Mouse (Mus musculus) midbrain, embryonic 14.5 days (tissue): ENCODE data around the gene Stat2. TPM values are rescaled to one million over a fixed set of nuclear protein-coding genes. Genes with fewer than 3 reads are reported as not detected.

Source experiments
- ATAC-seq: fragments of 200-750 bp; cut with Nextera tagmentation; 2 replicates; pipeline ENCODE4 v1.8.0; 2017; ENCODE audit warnings: moderate number of reproducible peaks, moderate library complexity; ENCODE audit not compliant: low FRiP score, low TSS enrichment
- DNase-seq: peaks from one replicate; pipeline ENCODE4 v3.0.0-alpha.2; 2015
- H3K27ac ChIP-seq: fragments of 300-500 bp; sonication (generic); replicated peaks from 2 replicates; pipeline ENCODE4 v1.5.1; 2014; ENCODE audit warnings: mild to moderate bottlenecking, low read depth, low read length, moderate library complexity
- H3K27me3 ChIP-seq: fragments of 300-500 bp; sonication (generic); 2 replicates; pipeline ENCODE4 v1.6.1; 2014; ENCODE audit warnings: low read length, control low read depth, mixed read lengths; ENCODE audit not compliant: control insufficient read depth, insufficient read depth
- H3K36me3 ChIP-seq: fragments of 300-500 bp; sonication (generic); 2 replicates; pipeline ENCODE4 v1.6.1; 2014; ENCODE audit warnings: low read length, control low read depth; ENCODE audit not compliant: control insufficient read depth, insufficient read depth
- H3K4me1 ChIP-seq: fragments of 300-500 bp; sonication (generic); 2 replicates; pipeline ENCODE4 v1.6.1; 2014; ENCODE audit warnings: mild to moderate bottlenecking, antibody characterized with exemption, low read length, control low read depth; ENCODE audit not compliant: control insufficient read depth, insufficient read depth
- H3K4me2 ChIP-seq: fragments of 300-500 bp; sonication (generic); 2 replicates; pipeline ENCODE4 v1.6.1; 2014; ENCODE audit warnings: mild to moderate bottlenecking, low read length, moderate library complexity
- H3K4me3 ChIP-seq: fragments of 300-500 bp; sonication (generic); replicated peaks from 2 replicates; pipeline ENCODE4 v1.5.1; 2014; ENCODE audit warnings: low read depth, low read length
- H3K9ac ChIP-seq: fragments of 300-500 bp; sonication (generic); replicated peaks from 2 replicates; pipeline ENCODE4 v1.6.1; 2014; ENCODE audit warnings: mild to moderate bottlenecking, low read length, moderate library complexity
- H3K9me3 ChIP-seq: fragments of 300-500 bp; sonication (generic); 2 replicates; pipeline ENCODE4 v1.6.1; 2016; ENCODE audit warnings: low read length, control low read depth, mixed read lengths; ENCODE audit not compliant: control insufficient read depth
- WGBS: fragments of 180-500 bp; shearing (Covaris S2); extraction: QIAGEN DNeasy Blood & Tissue Kit; methylation state at CpG from one replicate; pipeline ENCODE4 v1.1.7; 2014; 5-methylcytosine and 5-hydroxymethylcytosine counted together
- polyA plus RNA-seq: library from polyadenylated mRNA; unstranded; fragments of >200 nt; fragmentation: Nextera tagmentation; extraction: Ambion mirVana; gene quantifications from 2 replicates; pipeline ENCODE4 v1.2.1, GENCODE M21; 2014

Stat2 gene
- polyA plus RNA-seq, result 12.2 and 23.0 TPM in 2 replicates

DNA sequence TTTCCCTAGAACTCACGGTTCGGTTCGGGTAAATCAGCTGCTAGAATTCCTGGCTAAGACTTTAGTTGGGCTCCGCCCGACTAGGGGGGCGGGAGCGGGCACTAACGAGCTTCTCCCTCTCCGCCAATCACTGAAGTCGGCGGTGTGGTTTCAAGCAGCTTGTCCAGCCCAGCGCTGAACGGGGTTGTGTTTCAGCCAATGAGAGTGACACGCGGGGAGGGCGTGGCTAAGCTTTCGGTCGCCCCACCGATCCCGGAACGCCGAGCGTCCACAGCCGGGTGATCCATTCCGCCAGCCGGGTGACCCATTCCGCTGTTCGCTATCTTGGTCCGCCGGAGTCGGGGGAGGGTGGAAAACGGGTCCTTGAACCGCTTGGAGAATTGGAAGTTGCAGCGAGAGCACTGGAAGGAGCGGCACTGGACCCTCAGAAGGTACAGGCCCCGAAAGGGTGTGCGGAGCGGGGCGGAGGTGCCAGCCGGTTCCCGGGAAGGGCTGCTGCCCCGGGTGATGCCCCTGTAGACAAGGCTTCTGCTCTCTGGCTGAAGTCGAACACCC is at the start of gene Stat2:
TSS of gene Stat2 (plus strand) at position 273 of the 555 bp plus-strand sequence.
- H3K36me3 ChIP-seq, result no peaks in the 10 kb centered on the region
- ATAC-seq (peak; percentile 99), DNase-seq (peak; percentile 97)
- no peaks in the 10 kb centered on the region for H3K27me3 ChIP-seq
- no peaks in the 10 kb centered on the region for H3K4me1 ChIP-seq
- H3K9ac ChIP-seq, result peak within 1 kb of the TSS; percentile 57
- H3K4me3 ChIP-seq, result peak within 1 kb of the TSS; percentile 55
- H3K27ac ChIP-seq, result peak within 1 kb of the TSS; percentile 83
- whole genome bisulfite sequencing, result under 1% methylated on average over 43 of the region's 43 CpGs
- no peaks in the 10 kb centered on the region for H3K9me3 ChIP-seq
- peak within 1 kb of the TSS; percentile 67 for H3K4me2 ChIP-seq

- Histone ChIP-seq H3K27ac (no peak overlapping the region), H3K9me3 (no peaks in the 10 kb centered on the region), H3K27me3 (no peaks in the 10 kb centered on the region), H3K36me3 (no peaks in the 10 kb centered on the region), H3K4me3 (no peak overlapping the region), H3K4me1 (no peaks in the 10 kb centered on the region), H3K4me2 (no peak overlapping the region), H3K9ac (no peak overlapping the region)
- DNase-seq (no peak), ATAC-seq (no peak)
- 67% methylated on average over 16 of the region's 16 CpGs for WGBS
Measured at GRCm38 (mm10) chr10:128221533-128222286, 48.6 kb upstream of the Stat2 start.

DNA sequence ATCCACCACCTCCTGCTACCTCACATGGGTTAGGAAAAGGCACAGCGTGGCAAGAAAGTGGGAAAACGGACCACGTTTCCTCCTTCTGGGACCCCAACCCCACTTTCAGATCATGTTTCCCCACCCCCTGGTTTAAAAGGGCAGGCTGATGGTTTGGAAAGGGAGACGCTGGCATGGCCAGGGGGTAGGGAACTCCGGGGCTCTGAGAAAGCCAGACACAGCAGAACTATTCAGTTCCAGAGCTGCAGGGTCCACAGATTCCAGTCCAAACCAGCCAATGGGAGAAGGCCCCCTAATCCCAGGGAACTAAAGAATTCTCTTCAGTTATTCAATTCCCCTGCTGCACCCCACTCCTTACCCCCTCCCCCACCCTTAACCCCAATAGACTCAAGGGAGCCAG is 45.3 kb upstream of the Stat2 start:
- H3K9me3 ChIP-seq, result no peaks in the 10 kb centered on the region
- H3K36me3 ChIP-seq, result no peaks in the 10 kb centered on the region
- no peaks in the 10 kb centered on the region for H3K27me3 ChIP-seq
- H3K4me3 ChIP-seq, result no peak overlapping the region
- WGBS, result 39% methylated on average over 5 of the region's 5 CpGs
- no peak overlapping the region for H3K27ac ChIP-seq
- H3K9ac ChIP-seq, result no peak overlapping the region; the same call in 1 of the 2 replicates
- DNase-seq (no peak), ATAC-seq (no peak)
- H3K4me1 ChIP-seq, result no peaks in the 10 kb centered on the region
- H3K4me2 ChIP-seq, result no peak overlapping the region

- WGBS, result 31% methylated on average over 4 of the region's 4 CpGs
- Histone ChIP-seq H3K36me3 (no peaks in the 10 kb centered on the region), H3K27ac (no peak within 1 kb of the TSS), H3K9me3 (no peaks in the 10 kb centered on the region), H3K4me1 (no peaks in the 10 kb centered on the region), H3K4me3 (no peak within 1 kb of the TSS), H3K4me2 (no peak within 1 kb of the TSS), H3K9ac (no peak within 1 kb of the TSS; the same call in 1 of the 2 replicates), H3K27me3 (no peaks in the 10 kb centered on the region)
- ATAC-seq (no peak), DNase-seq (no peak)
Measured at GRCm38 (mm10) chr10:128225538-128225937, 44.8 kb upstream of the Stat2 start, which contains the start of gene Mip. Gene Mip, plus strand, starts transcription at chr10:128225838.

GRCm38 (mm10) chr10:128227592-128227991 is 42.8 kb upstream of the Stat2 start:
- no peak overlapping the region for H3K4me2 ChIP-seq
- no peaks in the 10 kb centered on the region for H3K36me3 ChIP-seq
- DNase-seq (no peak), ATAC-seq (no peak)
- H3K27ac ChIP-seq, result no peak overlapping the region
- no peaks in the 10 kb centered on the region for H3K27me3 ChIP-seq
- no peaks in the 10 kb centered on the region for H3K9me3 ChIP-seq
- no peaks in the 10 kb centered on the region for H3K4me1 ChIP-seq
- no peak overlapping the region for H3K4me3 ChIP-seq
- no peak overlapping the region for H3K9ac ChIP-seq
- 89% methylated on average over 9 of the region's 9 CpGs for WGBS

DNA sequence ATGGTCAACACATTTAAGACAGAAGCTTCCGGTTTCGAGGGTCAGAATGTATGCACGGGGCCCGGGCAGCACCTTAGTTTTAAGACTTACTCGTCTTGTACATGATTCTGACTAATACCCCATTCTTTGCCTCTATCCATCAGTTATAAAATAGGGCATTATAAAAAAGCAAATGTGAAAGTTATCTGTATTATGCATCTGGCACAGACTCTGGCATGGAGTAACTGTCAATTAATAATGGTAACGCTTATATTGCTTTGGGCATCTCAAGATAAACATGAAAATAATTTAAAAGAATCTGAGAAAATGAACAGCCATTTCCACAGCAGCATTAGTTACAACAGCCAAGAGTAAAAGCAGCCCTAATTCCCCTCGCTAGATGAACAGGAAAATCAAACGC is 42.4 kb upstream of the Stat2 start:
- H3K27me3 ChIP-seq, result no peaks in the 10 kb centered on the region
- peaks cover 3% of the 10 kb centered on the region; the same call in 1 of the 2 replicates for H3K4me1 ChIP-seq
- H3K27ac ChIP-seq, result no peak overlapping the region
- no peak overlapping the region for H3K4me3 ChIP-seq
- no peak for DNase-seq
- no peaks in the 10 kb centered on the region for H3K9me3 ChIP-seq
- no peak overlapping the region for H3K9ac ChIP-seq
- WGBS, result 95% methylated on average over 8 of the region's 8 CpGs
- ATAC-seq, result no peak
- no peak overlapping the region for H3K4me2 ChIP-seq
- H3K36me3 ChIP-seq, result no peaks in the 10 kb centered on the region

GRCm38 (mm10) chr10:128230582-128230981 is 39.8 kb upstream of the Stat2 start:
- WGBS, result 86% methylated on average over 12 of the region's 12 CpGs
- no peak for ATAC-seq
- no peaks in the 10 kb centered on the region for H3K9me3 ChIP-seq

DNA sequence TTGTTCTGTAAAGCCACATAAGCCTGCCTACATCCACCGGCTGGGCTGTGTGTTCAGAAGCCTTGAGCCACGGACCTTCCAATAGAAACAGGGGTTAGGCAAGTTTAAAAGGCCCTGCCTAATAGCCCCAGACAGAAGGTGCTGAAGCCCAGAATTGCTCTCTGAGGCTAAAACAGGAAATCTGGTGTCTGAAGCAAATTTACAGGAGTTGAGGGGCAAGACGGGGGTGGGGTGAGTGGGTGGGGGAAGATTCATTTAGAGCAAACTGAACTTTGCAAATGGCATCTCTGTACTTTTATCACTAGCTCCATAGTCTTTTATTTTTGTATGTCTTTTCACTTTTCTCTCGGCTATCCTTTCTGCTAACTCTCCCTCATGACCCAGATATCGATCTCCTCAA is 39.2 kb upstream of the Stat2 start:
- Histone ChIP-seq H3K9ac (no peak overlapping the region), H3K27me3 (no peaks in the 10 kb centered on the region), H3K9me3 (no peaks in the 10 kb centered on the region), H3K4me1 (peaks cover 3% of the 10 kb centered on the region; the same call in 1 of the 2 replicates), H3K27ac (no peak overlapping the region), H3K4me3 (peak overlapping the region; percentile 70), H3K4me2 (peak overlapping the region; percentile 65), H3K36me3 (no peaks in the 10 kb centered on the region)
- DNase-seq (no peak), ATAC-seq (no peak)
- 21% methylated on average over 5 of the region's 5 CpGs for WGBS

More at GRCm38 (mm10) chr10:128230582-128230981, 39.8 kb upstream of the Stat2 start:
- Histone ChIP-seq H3K4me3 (no peak overlapping the region), H3K9ac (no peak overlapping the region), H3K4me1 (peaks cover 3% of the 10 kb centered on the region; the same call in 1 of the 2 replicates), H3K27ac (no peak overlapping the region), H3K4me2 (no peak overlapping the region), H3K36me3 (no peaks in the 10 kb centered on the region), H3K27me3 (no peaks in the 10 kb centered on the region)
- no peak for DNase-seq
